Mouse (Mus musculus): ENCODE results near the gene Jpt2.
A peak's percentile ranks its signal among the peaks of the same experiment; 100 is the strongest.
"Not testable (repeated sequence)": the region's sequence is repeated elsewhere in the genome, so short reads cannot be mapped to it uniquely, and the experiment has no call there.

Gene Jpt2

DNA sequence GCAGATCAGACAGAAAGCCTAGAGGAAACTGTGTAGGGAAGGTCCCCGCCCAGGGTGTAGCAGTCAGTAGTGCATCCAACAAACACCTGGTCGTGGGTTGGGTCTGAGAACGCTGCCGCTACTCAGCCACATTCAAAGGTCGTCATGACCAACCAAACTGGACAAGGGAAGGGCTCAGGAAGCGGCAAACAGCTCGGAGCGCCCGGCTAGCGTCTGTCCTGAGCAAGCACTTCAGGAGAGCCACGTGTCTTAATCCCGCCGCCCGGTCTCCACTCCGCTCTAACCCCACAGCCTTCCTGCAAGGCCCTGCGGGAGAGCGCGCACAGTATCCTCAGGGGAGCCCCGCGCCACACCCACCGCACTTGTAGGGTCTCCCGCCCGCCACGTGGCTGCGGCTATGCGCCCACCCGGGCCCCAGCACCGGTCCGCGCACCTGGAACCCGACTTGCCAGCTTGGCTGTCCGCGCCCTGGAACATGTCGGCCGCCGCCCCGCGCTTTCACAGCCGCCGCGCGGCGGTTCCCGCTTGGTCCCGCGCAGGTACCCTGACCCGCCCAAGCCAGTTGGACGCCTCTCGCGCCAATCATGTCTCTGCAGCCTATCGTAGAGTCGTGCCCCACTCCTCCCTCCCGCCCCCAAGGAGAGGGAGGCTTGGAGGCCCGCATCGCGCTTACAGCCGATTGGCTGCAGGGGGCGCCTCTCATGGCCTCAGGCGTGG, at the start of gene Jpt2:
Jpt2 (minus strand) TSS at position 555 of the 717 bp plus-strand sequence.
- DNase-seq: peak; percentile 99

DNA sequence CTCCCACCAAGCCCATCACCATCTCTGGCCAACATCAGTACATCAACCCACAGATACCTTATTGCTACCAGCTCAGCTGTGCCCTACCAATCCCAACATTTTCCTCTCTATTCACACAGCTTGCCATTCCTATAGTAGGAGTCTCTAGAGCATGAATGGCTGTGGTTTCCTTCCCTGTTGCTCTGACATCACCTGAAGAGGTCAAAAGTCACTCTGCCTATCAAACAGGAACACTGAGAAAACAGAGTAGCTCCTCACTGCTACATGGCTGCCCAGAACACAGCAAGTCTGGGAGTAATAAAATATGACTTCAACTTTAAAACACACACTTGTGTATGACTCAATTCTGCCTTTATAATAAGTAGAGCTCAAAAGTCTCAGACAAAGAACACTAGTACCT, 47.0 kb upstream of the Jpt2 start:
- DNase-seq: no peak

DNA sequence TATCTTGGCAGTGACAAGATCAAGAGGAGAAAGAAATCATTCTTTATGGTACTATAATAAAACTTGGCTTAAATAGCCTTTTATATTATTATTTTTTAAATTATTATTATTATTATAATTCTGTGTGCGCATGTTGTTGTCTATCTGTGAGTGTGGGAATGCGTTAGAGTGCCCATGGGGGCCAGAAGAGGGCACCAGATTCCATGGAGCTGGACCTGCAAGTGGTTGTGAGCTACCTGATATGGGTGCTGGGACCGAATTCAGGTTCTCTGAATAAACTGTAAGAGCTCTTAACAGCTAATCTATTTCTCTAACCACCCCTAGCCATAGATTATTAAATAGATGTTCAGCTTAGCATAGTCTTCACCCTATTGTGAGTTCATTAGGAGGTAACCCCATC, 44.6 kb upstream of the Jpt2 start:
- peak; percentile 4 for DNase-seq

DNA sequence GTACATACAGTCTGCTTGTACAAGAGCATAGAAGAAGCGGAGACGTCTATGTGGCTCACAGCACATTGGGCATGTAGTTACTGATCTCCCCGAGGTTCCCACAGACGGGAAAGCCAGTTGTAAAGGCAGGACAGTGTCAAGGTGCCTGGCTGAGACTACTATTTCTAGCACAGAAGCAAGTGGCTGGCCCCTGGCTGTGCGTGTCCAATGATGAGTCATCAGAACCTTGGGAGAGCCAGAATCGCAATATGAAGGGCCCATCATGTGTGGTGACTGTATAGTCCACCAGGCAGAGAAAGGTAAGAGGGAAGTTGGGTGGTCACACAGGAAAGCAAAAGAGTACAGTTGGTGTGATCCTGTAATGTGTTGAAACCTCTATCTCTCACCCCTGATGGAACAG, 34.2 kb upstream of the Jpt2 start:
- no peak for DNase-seq

DNA sequence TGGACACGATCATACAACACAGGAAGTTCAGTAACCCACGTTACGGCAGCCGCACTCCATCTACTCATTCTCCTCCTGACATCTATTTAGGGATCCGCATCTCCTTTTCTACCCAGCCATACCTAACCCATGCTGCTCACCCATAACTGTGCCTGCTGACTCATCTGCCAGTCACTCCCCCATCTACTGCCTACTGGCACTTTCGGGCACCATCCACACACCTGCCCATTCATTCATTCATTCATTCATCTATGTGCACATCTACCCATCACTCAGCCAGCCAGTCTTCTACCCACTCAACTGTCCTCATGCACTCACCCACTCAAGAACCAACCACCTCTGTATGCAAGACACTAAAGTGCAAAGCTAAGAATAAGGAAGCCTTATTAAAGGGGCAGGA, 26.7 kb upstream of the Jpt2 start:
- DNase-seq: no peak

DNA sequence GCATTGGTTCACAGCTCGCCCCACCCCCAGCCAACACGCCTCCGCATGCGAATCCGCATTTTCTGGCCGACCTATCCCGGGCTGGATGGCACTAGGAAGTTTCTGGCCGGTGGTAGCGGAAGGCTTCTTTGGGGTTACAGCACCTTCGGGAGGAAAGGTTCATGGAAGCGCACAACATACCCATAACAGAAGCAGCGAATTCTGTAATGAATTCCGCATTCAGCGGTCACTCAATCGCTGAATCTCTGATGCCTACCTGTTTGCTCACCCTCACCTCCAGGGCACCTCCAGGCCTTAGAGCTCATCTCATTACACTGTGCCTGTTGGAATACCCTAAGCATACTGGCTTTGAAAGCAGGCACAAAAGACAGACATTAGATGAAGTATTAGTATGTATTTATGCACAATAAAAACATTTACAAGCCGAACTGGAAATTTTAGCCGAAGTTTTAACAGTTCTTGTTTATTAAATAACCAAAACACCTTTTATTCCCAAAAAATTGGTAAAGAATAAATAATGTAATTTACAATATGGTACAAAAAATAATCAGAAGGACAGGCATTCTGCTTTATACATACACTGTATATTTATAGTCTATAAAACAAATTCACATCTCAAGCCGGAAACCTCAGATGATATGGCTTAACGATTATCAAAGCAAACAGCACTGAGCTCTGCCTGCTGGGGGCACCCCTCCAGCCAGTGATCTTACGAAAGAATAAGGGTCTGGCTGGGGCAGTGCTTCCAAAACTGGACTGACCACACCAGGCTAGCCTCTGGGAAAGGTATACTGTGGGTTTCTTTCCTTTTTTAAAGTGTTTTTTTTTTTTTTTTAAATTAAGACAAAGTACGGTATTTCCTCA, 595 bp upstream of the Jpt2 start:
- no peak for DNase-seq

DNA sequence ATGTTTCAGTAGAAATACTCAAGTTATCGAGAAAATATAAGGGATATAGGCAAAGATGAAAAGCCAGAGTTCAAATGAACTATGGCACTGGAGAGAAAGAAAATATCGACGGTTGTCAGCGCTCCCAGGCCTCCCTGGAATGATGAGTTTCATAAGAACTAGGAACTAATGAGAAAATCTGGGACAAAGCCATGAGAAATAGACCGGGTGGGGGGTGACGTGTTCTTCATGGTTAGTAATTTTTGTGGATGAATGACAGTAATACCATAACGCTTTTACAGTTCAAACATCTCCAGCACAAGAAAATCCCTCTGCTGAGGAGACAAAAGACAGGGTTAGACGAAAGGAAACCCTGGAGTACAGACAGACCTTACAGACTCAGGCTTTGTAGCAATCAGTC, 1.1 kb downstream of the Jpt2 start:
- no peak for DNase-seq

DNA sequence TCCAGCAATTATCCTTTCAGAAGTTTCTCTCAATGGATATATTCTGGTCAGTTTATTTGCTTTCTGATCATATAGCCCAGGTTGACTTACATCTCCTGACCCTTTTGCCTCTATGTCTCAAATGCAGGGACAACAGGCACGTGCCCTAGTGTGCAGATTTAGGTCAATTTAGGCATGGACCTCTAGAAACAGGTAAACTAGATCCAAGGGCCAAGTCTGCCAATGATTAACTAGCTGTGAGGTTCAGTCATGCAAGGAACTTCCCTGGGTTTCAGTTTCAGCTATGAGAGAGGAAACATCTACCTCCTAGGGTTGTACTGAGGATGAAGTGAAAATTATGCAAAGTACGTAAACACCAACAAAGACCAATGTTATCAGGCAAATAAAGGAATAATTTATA, 7.2 kb downstream of the Jpt2 start:
- peak; percentile 37 for DNase-seq

DNA sequence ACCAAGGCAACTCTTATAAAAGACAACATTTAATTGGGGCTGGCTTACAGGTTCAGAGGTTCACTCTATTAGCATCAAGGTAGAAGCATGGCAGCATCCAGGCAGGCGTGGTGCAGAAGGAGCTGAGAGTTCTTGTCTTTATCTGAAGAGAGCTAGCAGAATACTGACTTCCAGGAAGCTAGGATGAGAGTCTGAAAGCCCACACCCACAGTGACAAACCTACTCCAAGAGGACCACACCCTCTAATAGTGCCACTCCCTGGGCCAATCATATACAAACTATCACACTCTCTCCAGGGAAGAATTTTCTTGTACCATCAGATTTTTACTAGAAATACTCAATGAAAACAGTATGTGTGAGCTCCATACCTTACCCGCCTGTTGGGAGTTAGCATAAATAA, 9.8 kb downstream of the Jpt2 start:
- no peak for DNase-seq

DNA sequence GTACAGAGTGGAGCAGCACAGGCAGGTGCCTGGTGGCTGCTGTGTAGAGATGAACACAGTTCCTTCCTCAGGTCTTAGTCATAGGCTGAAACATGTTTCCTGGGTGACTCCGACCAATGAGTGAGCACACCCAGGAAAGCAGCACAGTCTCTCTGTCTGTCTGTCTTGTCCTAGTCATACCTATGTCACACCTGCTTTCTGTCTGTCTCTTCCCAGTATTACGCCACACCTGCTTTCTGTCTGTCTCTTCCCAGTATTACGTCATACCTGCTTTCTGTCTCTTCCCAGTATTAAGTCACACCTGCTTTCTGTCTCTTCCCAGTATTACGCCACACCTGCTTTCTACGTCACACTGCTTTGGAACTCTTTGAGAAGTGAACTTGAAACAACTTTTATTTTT, 12.3 kb downstream of the Jpt2 start:
- DNase-seq: no peak

DNA sequence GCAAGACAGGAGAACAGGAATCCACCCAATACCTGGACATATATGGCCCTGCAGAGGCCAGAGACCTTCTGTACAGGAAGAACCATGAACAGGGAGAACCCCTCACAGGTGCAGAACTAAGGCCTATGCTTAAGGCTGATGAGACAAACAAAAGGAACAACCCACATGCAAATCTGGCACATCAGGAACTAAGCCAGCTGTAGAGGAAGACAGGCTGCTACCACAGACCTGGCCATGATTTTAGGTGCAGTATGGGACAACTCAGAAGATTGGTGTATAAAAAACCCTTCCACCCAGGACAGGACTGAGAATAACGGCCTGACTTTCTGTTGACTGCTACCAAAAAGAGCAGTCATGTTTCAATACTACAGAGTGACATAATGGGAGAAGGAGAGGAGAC, 16.9 kb downstream of the Jpt2 start:
- DNase-seq: not testable (repeated sequence)

DNA sequence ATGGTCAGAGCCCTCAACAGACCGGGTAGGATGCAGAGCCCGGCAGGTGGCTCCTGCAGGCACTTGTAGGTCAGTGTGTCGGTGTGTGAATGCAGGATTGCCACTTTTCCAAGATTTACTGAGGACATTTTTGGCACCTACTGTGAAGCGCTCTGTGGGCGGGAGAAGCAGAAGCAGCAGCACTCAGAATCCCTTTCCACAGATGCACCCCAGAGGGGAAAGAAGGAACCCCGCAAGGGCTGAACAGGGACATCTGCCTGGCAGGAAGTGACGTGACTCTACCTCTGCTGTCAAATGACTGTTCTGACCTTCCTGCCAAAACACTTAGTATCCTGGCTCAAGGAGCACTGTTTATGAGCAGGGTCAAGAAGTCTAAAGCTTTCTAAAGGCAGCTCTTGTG, 17.5 kb downstream of the Jpt2 start:
- no peak for DNase-seq

DNA sequence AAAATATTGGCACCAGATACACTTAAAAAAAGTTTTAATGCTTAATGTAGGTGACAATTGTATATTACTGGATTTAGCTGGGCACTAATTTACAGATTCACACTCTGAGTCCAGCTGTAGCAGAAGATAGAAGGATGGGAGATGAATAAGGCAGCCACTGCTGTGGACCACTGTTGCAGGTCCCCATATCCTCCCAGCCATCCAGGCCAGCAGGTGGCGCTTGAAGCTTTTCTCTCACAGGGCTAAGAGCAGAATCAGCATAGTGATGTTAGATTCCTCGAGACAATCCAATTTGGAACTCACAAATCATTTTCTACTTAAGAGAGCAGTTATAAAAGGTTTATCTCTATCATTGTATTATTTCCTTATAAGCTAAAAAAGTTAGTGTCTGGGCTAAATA, 18.0 kb downstream of the Jpt2 start:
- peak; percentile 69 for DNase-seq

DNA sequence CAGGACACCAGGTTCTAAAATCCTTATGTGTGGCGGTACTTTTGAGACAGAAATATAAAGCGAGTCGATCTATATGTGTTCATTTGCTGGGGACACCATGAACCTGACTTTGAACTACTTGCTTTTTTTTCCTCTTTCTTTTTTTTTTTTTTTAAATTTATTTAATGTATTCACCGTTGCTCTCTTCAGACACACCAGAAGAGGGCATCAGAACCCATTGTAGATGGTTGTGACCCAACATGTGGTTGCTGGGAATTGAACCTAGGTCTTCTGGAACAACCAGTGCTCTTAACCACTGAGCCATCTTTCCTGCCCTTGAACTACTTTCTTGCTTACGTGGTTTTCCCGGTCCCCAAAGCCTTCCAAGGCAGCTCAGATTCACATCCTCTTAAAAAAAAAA, 23.2 kb downstream of the Jpt2 start:
- DNase-seq: no peak

DNA sequence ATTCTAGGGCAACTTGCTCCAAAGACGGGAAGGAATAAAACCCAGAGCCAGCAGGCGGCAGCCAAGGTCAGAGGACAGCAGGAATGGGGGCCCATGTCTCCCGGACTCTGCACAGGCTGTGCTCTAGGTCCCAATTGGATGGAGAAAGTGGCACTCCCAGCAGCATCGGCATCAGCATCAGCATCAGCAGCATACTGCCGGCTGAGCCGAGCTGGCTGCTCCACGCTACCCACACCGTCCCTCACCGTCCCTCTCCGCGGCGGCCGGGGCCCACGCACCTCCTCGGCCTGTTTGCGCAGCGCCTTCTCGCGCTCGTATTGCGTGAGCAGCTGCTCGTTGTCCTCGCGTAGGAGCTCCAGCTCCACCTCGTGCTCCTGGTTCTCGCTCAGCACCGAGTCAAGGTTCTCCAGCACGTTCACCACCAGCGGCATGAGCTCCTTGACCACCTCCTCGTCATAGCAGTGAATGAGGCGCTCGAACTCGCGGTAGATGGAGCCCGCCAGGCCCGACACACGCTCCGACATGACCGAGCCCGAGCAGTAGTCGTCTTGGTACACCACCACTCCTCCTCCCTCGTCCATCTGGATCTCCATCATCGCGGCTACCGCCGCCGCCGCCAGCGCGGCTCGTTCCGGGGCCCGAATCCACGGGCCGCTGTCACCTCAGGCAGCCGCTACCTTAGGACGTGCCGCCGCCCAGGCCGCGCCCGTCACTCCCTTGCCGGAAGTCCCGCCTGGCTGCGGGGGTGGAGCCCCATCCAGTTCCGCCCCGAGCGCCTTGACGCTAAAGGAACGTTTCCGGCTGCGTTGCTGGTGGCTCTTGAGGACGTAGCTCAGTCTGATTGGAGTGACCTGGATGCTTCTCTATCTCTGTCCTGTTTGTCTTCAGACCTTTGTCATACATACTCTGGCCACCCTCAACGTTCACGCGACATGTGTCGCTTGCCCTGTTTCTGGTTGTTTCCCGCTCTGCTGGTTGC, 23.9 kb downstream of the Jpt2 start, which contains the start of gene Mapk8ip3:
Mapk8ip3 (minus strand) TSS at position 719 of the 979 bp plus-strand sequence.
- DNase-seq: peak; percentile 97

DNA sequence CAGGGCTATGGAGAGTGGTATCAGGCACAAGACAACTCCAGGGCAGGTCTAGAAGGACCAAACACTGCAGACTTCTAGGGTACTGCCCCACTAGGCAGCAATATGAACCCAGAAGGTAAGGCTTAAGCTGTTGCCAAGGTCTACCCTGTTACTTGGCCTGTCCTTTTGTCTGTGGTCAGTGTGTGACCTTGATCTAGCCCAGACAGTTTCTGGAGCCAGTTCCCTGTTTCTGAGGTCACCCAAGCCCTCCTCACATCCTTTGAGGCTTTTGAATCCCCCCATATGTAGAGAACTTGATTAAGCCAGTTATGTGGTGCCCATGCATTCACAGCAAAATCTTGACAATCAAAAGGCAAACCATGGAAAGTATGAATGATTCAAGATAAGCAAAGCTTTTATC, 24.8 kb downstream of the Jpt2 start:
- no peak for DNase-seq

DNA sequence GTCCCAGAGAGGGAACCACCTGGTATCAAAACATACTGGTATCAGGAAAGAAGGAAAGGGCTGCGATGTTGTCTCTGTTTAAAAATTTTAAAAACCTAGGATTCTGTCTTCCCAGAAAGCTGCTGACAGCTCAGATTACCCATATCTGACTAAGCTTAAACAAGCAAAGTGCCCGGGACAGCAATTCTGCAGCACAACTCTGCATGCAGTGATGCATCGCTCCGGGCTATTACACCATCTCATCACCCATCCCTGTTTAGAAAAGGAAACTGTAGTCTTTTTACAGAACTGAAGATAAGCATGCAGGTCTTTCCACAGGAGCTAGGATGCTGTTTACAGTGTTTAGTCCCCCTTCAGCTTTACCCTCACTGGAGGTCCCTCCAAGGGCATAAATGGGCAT, 25.6 kb downstream of the Jpt2 start:
- DNase-seq: no peak

DNA sequence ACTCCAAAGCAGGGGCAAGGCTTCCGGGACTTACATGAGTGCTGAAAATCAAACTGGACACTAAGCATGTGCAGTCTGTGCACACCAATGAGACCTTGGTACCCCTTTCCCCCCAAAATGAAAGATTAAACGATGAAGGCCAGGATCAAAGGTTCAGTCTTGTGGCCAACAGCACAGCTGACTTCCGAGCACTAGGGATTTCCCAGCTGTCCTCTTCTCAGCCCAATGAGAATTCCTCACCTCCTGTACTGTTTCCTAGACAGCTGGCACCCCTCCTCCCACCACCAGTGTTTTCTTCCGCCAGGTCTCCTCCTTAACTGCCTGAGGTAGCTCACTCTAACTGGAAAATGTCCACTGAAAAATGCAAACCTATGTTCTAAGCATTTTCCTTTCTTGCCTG, 27.3 kb downstream of the Jpt2 start:
- DNase-seq: no peak

DNA sequence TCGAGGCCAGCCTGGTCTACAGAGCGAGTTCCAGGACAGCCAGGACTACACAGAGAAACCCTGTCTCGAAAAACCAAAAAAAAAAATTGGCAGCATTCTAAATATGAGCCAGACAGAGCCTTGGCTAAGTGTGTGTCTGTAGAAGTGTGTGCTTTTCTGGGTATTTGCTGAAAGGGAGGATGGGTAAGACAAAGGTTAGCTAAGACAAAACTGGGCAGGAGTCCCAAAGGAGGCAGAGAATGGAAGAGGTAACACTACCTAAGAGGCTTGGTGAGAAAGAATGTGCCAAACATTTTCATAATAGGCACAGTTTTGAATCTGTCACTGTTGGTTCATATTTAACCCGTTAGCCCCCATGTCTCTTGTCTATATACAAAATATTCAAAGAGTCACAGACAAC, 28.1 kb downstream of the Jpt2 start:
- DNase-seq: no peak

DNA sequence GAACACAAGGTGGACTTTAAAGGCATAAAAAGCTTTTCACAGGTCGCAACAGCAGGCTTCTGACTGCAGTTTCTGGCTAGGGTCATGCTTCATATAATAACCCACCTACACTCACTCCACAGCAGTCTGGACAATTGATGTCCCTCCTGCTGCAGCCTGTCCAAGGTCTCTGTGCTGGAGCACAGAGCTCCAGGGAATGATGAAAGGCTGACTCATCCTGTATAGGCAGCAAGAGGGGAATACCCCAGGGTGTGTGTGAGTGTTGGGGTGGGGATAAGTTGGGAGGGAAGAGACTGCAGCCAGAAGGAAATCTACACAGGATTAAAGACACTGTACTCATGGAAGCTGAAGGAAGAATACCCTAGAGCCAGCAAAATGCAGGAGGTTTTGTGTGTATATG, 31.0 kb downstream of the Jpt2 start:
- no peak for DNase-seq

DNA sequence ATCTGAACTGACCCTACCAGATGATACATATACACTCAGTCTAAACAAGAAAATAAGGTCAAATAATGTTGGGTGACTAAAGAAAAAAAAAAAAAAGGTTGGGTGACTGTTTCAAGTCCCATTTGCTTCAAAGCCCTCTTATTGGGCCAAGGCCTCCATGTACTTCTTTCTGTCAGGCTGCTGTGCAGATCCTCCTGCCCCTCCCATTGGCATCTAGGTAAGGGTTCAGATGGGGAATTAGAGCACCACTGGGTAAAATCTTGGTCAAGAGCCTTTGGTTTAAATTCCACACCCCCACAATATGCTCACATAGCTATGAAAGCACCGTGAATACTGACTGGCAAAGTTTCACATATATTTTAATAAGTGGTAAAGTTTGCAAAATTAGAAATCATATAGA, 37.2 kb downstream of the Jpt2 start:
- DNase-seq: no peak

DNA sequence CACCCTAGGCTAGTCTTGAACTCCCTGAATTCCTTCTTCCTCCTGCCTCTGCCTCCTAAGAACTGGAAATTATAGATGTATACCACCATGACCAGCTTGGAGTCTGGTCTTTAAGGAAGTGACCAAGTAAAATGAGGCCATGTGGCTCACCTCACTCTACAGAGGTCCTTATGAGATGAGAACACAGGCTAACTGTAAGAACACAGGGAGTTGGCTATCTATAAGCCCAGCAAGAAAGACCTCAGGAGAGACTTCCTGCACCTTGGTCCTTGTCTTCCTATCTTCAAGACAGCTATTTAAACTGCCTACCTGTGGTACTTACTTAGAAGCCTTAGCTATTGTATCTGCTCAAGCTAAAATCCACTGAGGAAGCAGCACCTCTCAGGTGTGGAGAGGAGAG, 46.5 kb downstream of the Jpt2 start:
- no peak for DNase-seq

DNA sequence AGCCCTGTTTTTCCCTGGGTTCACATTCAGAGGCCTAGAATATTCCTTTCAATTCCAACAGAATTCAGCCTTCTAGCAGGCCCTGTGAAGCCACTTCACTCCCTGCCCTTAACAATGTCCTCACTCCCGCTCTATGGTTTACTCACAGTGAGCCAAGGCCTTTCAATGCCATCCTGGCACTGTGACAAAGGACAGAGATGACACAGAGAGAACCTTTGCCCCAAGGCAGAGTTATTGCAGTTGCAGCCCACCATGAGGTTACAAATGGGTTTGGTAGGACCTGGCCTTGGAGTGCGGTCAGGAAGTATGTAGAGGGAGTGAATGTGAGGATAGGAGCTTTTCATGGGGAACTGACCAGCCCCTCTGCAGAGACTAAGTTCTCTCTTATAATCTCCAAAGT, 52.9 kb downstream of the Jpt2 start:
- no peak for DNase-seq

Data from lung, postnatal 36 days (tissue).